Mouse (Mus musculus) limb, embryonic 11.5 days (tissue): Measurements from ENCODE around the gene Inafm2. TPM values are rescaled to one million over a fixed set of nuclear protein-coding genes. Genes with fewer than 3 reads are reported as not detected.

Source experiments
- ATAC-seq: fragments of 200-750 bp; cut with Nextera tagmentation; 2 replicates; pipeline ENCODE4 v1.8.0; 2017; ENCODE audit warnings: low read depth; ENCODE audit not compliant: insufficient number of reproducible peaks, low FRiP score, low TSS enrichment
- DNase-seq: peaks from one replicate; pipeline ENCODE4 v3.0.0-alpha.2; 2015; ENCODE audit warnings: low spot score
- H3K27ac ChIP-seq: fragments of 300-500 bp; sonication (generic); replicated peaks from 2 replicates; pipeline ENCODE4 v1.5.1; 2014; ENCODE audit warnings: low read depth, mild to moderate bottlenecking, low read length
- H3K27me3 ChIP-seq: fragments of 300-500 bp; sonication (generic); 2 replicates; pipeline ENCODE4 v1.6.1; 2014; ENCODE audit warnings: mild to moderate bottlenecking, low read length, mixed read lengths; ENCODE audit not compliant: control insufficient read depth, insufficient read depth
- H3K36me3 ChIP-seq: fragments of 300-500 bp; sonication (generic); 2 replicates; pipeline ENCODE4 v1.6.1; 2014; ENCODE audit warnings: mild to moderate bottlenecking, low read length, moderate library complexity, mixed read lengths; ENCODE audit not compliant: control insufficient read depth, insufficient read depth
- H3K4me1 ChIP-seq: fragments of 300-500 bp; sonication (generic); 2 replicates; pipeline ENCODE4 v1.6.1; 2014; ENCODE audit warnings: low read length, mixed read lengths; ENCODE audit not compliant: control insufficient read depth, insufficient read depth
- H3K4me2 ChIP-seq: fragments of 300-500 bp; sonication (generic); 2 replicates; pipeline ENCODE4 v1.6.1; 2014; ENCODE audit warnings: low read depth, mild to moderate bottlenecking, moderate library complexity; ENCODE audit not compliant: severe bottlenecking
- H3K4me3 ChIP-seq: fragments of 300-500 bp; sonication (generic); 2 replicates; pipeline ENCODE4 v1.5.1; 2014; ENCODE audit warnings: low read depth, low read length
- H3K9ac ChIP-seq: fragments of 300-500 bp; sonication (generic); 2 replicates; pipeline ENCODE4 v1.6.1; 2014; ENCODE audit warnings: mild to moderate bottlenecking, low read length
- H3K9me3 ChIP-seq: fragments of 300-500 bp; sonication (generic); 2 replicates; pipeline ENCODE4 v1.6.1; 2016; ENCODE audit warnings: low read length; ENCODE audit not compliant: control insufficient read depth
- WGBS: fragments of 180-500 bp; shearing (Covaris S2); extraction: QIAGEN DNeasy Blood & Tissue Kit; methylation state at CpG from one replicate; pipeline ENCODE4 v1.1.7; 2014; 5-methylcytosine and 5-hydroxymethylcytosine counted together
- polyA plus RNA-seq: library from polyadenylated mRNA; unstranded; fragments of >200 nt; fragmentation: Nextera tagmentation; extraction: Ambion mirVana; gene quantifications from 2 replicates; pipeline ENCODE4 v1.2.1, GENCODE M21; 2014

Gene Inafm2
- polyA plus RNA-seq, 1 experiment from 2014 or later = 26.9 TPM

GRCm38 (mm10) chr2:118790551-118791525 is 45.3 kb downstream of the Inafm2 start:
- Histone ChIP-seq H3K27me3 (no peaks in the 10 kb centered on the region; the same call in 1 of the 2 replicates), H3K4me2 (peak overlapping the region; percentile 32), H3K36me3 (no peaks in the 10 kb centered on the region), H3K27ac (no peak overlapping the region), H3K9ac (no peak overlapping the region), H3K4me3 (0 out of 2 replicates have a peak overlapping the region, but pooled peaks have one; percentile 5), H3K9me3 (no peaks in the 10 kb centered on the region), H3K4me1 (no peaks in the 10 kb centered on the region)
- DNase-seq (peak; percentile 76), ATAC-seq (no peak)
- WGBS = 29% methylated on average over 44 of the region's 44 CpGs

- no peaks in the 10 kb centered on the region for H3K36me3 ChIP-seq
- no peak overlapping the region for H3K27ac ChIP-seq
- H3K9me3 ChIP-seq = no peaks in the 10 kb centered on the region
- no peak overlapping the region for H3K4me3 ChIP-seq
- DNase-seq (no peak), ATAC-seq (no peak)
- 94% methylated on average over 26 of the region's 26 CpGs for WGBS
- no peaks in the 10 kb centered on the region for H3K4me1 ChIP-seq
- H3K9ac ChIP-seq = no peak overlapping the region
- no peak overlapping the region for H3K4me2 ChIP-seq
- H3K27me3 ChIP-seq = no peaks in the 10 kb centered on the region; the same call in 1 of the 2 replicates
These were observed 46.2 kb downstream of the Inafm2 start for GRCm38 (mm10) chr2:118791591-118792258.

- Histone ChIP-seq H3K4me2 (no peak overlapping the region), H3K4me3 (no peak overlapping the region), H3K36me3 (no peaks in the 10 kb centered on the region), H3K27me3 (no peaks in the 10 kb centered on the region; the same call in 1 of the 2 replicates), H3K9me3 (no peaks in the 10 kb centered on the region), H3K9ac (no peak overlapping the region), H3K4me1 (no peaks in the 10 kb centered on the region), H3K27ac (no peak overlapping the region)
- ATAC-seq (no peak), DNase-seq (no peak)
- WGBS = 79% methylated on average over 4 of the region's 4 CpGs
These were observed 46.7 kb downstream of the Inafm2 start for GRCm38 (mm10) chr2:118792259-118792613.

- H3K27me3 ChIP-seq = no peaks in the 10 kb centered on the region; the same call in 1 of the 2 replicates
- no peaks in the 10 kb centered on the region for H3K36me3 ChIP-seq
- no peaks in the 10 kb centered on the region for H3K4me1 ChIP-seq
- WGBS = 88% methylated on average over 4 of the region's 4 CpGs
- no peak overlapping the region for H3K9ac ChIP-seq
- DNase-seq = no peak
- no peak overlapping the region for H3K4me3 ChIP-seq
- no peak overlapping the region for H3K4me2 ChIP-seq
- H3K27ac ChIP-seq = no peak overlapping the region
- no peak for ATAC-seq
- H3K9me3 ChIP-seq = no peaks in the 10 kb centered on the region
These were observed 48.1 kb downstream of the Inafm2 start for GRCm38 (mm10) chr2:118793636-118794035.

Other genes starting within 250 kb of the Inafm2 start
- 3.8 and 7.5 TPM in 2 replicates for gene Bmf, start 196.1 kb upstream of the Inafm2 start, polyA plus RNA-seq
- gene Bub1b, start 147.5 kb upstream of the Inafm2 start, polyA plus RNA-seq = 145 and 155 TPM in 2 replicates
- 0.33 and 0.50 TPM in 2 replicates for gene Pak6, start 82.5 kb upstream of the Inafm2 start, polyA plus RNA-seq
- not detected in 2 replicates for gene Ankrd63, start 41.8 kb upstream of the Inafm2 start, polyA plus RNA-seq
- gene Plcb2, start 17.3 kb upstream of the Inafm2 start, polyA plus RNA-seq = 0.48 and 0.57 TPM in 2 replicates
- gene Ccdc9b, start 16.9 kb downstream of the Inafm2 start, polyA plus RNA-seq = 0.04 and 0.26 TPM in 2 replicates
- not detected in 2 replicates for gene Phgr1, start 27.0 kb downstream of the Inafm2 start, polyA plus RNA-seq
- 0.05 TPM in 1 of 2 replicates, not detected in the other for gene Disp2, start 34.0 kb downstream of the Inafm2 start, polyA plus RNA-seq
- gene Knstrn, start 68.2 kb downstream of the Inafm2 start, polyA plus RNA-seq = 179 and 186 TPM in 2 replicates
- 75.1 and 75.4 TPM in 2 replicates for gene Ivd, start 116.2 kb downstream of the Inafm2 start, polyA plus RNA-seq
- gene Bahd1, start 154.6 kb downstream of the Inafm2 start, polyA plus RNA-seq = 0.84 and 0.91 TPM in 2 replicates
- gene Chst14, start 180.7 kb downstream of the Inafm2 start, polyA plus RNA-seq = 34.9 and 35.5 TPM in 2 replicates